Mouse (Mus musculus): Measurements from ENCODE around the gene Dnmt3b. TPM values are rescaled to one million over a fixed set of nuclear protein-coding genes. Genes with fewer than 3 reads are reported as not detected.

Dnmt3b gene
- polyA plus RNA-seq, 1 experiment from 2014 or later: 16.5 TPM

DNA sequence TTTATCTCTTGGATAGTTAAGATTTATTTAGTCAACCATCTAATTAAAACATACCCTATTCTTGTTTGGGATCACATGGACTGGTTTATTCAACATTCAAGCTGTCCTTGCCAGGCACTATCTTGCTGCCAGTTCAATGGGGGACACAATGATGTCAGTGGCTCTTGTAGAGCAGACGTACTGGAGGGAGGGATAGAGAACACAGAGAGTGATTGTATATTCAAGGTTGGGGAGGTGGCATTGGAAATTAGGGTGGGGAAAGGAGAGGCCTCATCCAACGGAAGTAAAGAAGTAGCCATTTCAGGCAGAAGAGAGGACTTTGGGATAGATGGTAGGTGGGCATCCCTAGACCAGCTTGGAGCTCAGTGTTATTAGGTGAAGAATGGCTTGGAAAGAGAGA lies 75.6 kb downstream of the Dnmt3b start:
- 83% methylated on average over 2 of the region's 2 CpGs for WGBS
- Histone ChIP-seq H3K36me3 (no peaks in the 10 kb centered on the region), H3K27me3 (no peaks in the 10 kb centered on the region), H3K9ac (no peak overlapping the region), H3K9me3 (replicated peaks) (no peaks in the 10 kb centered on the region), H3K4me3 (replicated peaks) (no peak overlapping the region), H3K4me2 (no peak overlapping the region), H3K27ac (no peak overlapping the region), H3K4me1 (no peaks in the 10 kb centered on the region)
- ATAC-seq (replicated peaks; ENCODE audit: low FRiP score): no peak

DNA sequence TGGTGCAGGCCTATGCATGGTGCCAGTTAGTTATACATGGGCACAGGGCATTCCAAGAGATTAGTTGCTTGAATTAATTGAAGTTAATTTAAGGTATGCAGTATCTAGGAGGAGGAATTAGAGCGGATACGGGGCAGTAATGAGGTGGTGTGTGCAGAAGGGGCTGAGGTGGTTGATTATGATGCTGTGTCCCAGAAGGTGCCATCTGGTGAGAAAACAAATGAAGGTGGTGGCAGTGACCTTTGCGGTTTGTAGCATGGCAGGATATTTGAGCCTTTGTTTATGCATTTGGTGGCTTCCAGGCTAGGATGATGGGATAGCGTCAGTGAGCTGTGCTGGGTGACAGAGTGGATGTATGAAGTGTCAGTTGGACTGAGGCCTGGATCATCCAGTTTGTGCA lies 76.0 kb downstream of the Dnmt3b start:
- H3K27ac ChIP-seq: no peak overlapping the region
- H3K36me3 ChIP-seq: no peaks in the 10 kb centered on the region
- H3K9ac ChIP-seq: no peak overlapping the region
- no peak for ATAC-seq (replicated peaks; ENCODE audit: low FRiP score)
- no peaks in the 10 kb centered on the region for H3K27me3 ChIP-seq
- 81% methylated on average over 4 of the region's 4 CpGs for WGBS
- H3K4me3 ChIP-seq (replicated peaks): no peak overlapping the region
- H3K4me2 ChIP-seq: no peak overlapping the region
- H3K4me1 ChIP-seq: no peaks in the 10 kb centered on the region
- no peaks in the 10 kb centered on the region for H3K9me3 ChIP-seq (replicated peaks)

DNA sequence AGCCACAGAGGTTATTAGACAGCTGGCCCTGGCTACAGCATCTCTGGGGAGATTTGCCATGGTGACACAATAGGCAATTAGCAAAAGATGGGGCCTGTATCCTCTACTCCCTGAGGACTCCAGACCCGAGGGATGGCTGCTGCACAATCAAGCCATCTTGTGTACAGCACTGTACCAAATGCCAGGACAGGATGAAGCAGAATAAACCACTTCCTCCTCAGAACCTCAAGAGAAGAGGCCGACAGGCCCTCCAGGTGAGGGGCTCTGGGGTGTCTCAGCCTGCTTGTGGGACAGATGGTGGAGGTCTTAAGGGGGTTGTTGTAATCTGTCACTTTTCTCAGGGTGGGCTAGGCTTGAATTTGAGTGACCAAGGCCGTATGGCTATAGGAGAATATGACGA lies 84.8 kb downstream of the Dnmt3b start:
- Histone ChIP-seq H3K9me3 (replicated peaks) (no peaks in the 10 kb centered on the region), H3K4me1 (no peaks in the 10 kb centered on the region), H3K27ac (no peak overlapping the region), H3K4me3 (replicated peaks) (no peak overlapping the region), H3K4me2 (no peak overlapping the region), H3K9ac (no peak overlapping the region), H3K27me3 (no peaks in the 10 kb centered on the region), H3K36me3 (no peaks in the 10 kb centered on the region)
- no peak for ATAC-seq (replicated peaks; ENCODE audit: low FRiP score)
- WGBS: 78% methylated on average over 4 of the region's 4 CpGs

Other genes starting within 250 kb of the Dnmt3b start
- gene 4930404H24Rik, start 156.7 kb upstream of the Dnmt3b start, polyA plus RNA-seq (2015; fragmentation: Nextera tagmentation; extraction: Ambion mirVana): not detected in 2 replicates
- 13.7 and 14.2 TPM in 2 replicates for gene Nol4l, start 119.5 kb upstream of the Dnmt3b start, polyA plus RNA-seq (2015; fragmentation: Nextera tagmentation; extraction: Ambion mirVana)
- 75.2 and 78.8 TPM in 2 replicates for gene Commd7, start 16.7 kb upstream of the Dnmt3b start, polyA plus RNA-seq (2015; fragmentation: Nextera tagmentation; extraction: Ambion mirVana)
- gene Dnmt3c, start 47.2 kb downstream of the Dnmt3b start, polyA plus RNA-seq (2015; fragmentation: Nextera tagmentation; extraction: Ambion mirVana): not detected in 2 replicates
- 234 and 269 TPM in 2 replicates for gene Mapre1, start 91.8 kb downstream of the Dnmt3b start, polyA plus RNA-seq (2015; fragmentation: Nextera tagmentation; extraction: Ambion mirVana)
- not detected in 2 replicates for gene Efcab8, start 130.5 kb downstream of the Dnmt3b start, polyA plus RNA-seq (2015; fragmentation: Nextera tagmentation; extraction: Ambion mirVana)
- not detected in 2 replicates for gene Sun5, start 221.6 kb downstream of the Dnmt3b start, polyA plus RNA-seq (2015; fragmentation: Nextera tagmentation; extraction: Ambion mirVana)
- not detected in 2 replicates for gene Bpifb2, start 225.6 kb downstream of the Dnmt3b start, polyA plus RNA-seq (2015; fragmentation: Nextera tagmentation; extraction: Ambion mirVana)